Mouse (Mus musculus): ENCODE measurements around the gene Tjp2.

DNA sequence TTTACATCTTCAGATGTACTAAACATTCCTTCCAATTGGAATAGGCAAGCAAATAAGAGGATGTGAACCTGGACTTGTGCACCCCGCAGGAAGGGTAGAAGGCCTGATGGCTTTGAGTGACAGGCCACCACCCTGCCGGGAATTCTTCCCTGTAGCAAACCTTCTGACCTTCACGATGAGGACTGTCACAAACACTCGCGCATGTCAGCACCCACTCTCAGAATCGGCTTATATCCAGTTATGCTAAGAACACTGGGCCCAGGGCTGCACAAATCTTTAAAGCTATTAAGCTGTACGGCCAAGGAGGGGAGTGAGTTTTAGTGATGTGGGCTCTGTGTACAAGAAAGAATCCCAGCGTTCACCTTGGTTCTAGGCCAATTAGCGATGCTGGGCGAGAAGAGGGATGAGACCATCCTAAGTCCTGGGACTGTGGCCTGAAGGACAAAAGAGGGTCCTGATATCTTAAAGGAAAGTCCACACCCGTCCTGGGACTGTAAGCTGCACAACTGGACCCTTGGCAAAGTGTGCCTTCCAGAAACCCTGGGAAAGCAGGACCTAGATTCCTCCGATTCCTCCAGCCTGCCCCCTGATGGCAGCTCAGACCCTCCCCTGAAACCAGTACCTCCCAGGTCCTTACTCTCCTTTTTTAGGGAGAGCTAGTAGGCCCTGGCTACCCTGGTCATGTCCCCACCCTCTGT is 12.1 kb downstream of the Tjp2 start:
- TF ChIP-seq RAD21 (IDR thresholded peaks at IDR 0.05; ENCODE audit: low read depth, low read length): no peak
- TF ChIP-seq CTCF (conservative IDR thresholded peaks at IDR 0.05 in 1 of 2, IDR thresholded peaks at IDR 0.05 in 1 of 2; ENCODE audit: low read depth in 2 of 2, low read length in 2 of 2): no peak
- TF ChIP-seq MAX (IDR thresholded peaks at IDR 0.05; ENCODE audit: low read length): no peak
